Mouse (Mus musculus) G1E-ER4 (cell line): ENCODE results near the gene Cylc1. TPM values are rescaled to one million over a fixed set of nuclear protein-coding genes. Genes with fewer than 3 reads are reported as not detected.

Experiments used
- GATA1 ChIP-seq: IDR thresholded peaks from one replicate; pipeline ENCODE4 v1.8.0; 2012; ENCODE audit warnings: low read length, inconsistent platforms
- polyA plus RNA-seq: library from polyadenylated mRNA; stranded (reverse); fragments of >175 nt; gene quantifications from 2 replicates; pipeline ENCODE4 v1.2.3, GENCODE M21; 2012

Cylc1 gene
- polyA plus RNA-seq, result not detected in 2 replicates

DNA sequence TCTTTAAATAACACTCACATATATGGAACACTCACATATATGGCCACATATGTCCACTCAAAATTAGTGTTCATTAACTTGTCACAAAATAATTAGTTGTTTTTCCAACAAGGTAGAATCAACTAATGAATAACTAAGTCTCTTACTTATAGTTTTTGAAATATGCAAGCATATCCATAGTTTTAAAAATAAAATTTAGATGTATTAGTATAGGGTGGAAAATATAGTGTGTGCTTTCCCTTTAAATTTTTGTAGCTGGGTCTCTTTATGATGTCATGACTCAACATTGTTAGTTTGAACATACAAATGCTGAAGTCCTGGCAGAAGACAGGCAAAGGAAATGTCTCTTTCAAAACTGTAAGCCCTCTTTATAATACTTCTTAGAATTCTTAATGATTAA lies at the start of gene Cylc1:
Gene Cylc1, plus strand, starts transcription at position 301 of the 400 bp plus-strand sequence.
- no peak for TF ChIP-seq GATA1

DNA sequence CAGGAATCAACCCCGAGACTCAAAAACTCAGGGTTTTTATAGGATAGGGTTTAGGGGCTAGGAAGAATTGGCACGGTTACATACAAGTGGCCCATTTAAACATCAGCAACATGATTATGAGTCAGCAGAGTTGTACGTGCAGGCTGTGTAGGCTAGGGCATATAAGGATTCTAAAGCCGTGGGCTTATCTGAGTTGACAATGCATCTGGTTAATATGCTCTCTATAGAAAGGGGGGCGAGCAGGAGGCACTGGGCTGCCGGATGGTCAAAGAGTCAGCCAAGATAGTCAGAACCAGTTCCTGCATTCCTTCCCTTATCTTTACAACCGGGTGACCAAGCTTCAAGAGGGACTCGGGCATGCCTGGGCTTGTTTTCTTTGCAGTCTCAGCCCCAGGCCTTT lies 31.5 kb upstream of the Cylc1 start:
- no peak for TF ChIP-seq GATA1

DNA sequence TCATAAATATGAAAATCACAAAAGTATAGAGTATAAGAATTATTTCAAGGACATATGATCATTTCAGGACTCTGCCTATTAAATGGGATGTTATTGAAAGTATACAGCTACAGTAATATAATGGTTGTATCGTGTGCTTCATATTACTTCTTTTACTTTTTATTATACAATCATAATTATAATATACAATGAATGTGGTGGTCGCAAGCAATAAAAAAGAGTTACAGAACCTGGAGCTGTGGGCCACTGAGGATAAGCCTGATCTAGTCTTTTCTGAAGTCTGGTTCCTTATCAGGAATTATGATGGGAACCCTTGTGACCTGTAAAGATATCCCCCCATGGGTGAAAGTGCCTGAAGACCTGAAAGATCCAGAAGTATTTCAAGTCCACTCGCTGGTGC lies 57.8 kb downstream of the Cylc1 start, which contains the start of gene Gm10112:
Gene Gm10112, plus strand, starts transcription at position 301 of the 400 bp plus-strand sequence.
- TF ChIP-seq GATA1, result no peak

Other genes with a start within 250 kb of the Cylc1 start
- not detected in 2 replicates for gene Gm10112, start 57.9 kb downstream of the Cylc1 start, polyA plus RNA-seq